Mouse (Mus musculus) heart, embryonic 13.5 days (tissue): ENCODE measurements at regions not wholly inside any gene's neighbourhood (a gene's known extent, or its start where the extent isn't known, plus 50 kb on each side); places are given as distances from the start of the nearest gene placed in this dataset.

Experiments used
- ATAC-seq: fragments of 200-750 bp; cut with Nextera tagmentation; 2 replicates; pipeline ENCODE4 v1.8.0; 2017; ENCODE audit warnings: moderate TSS enrichment; ENCODE audit not compliant: insufficient number of reproducible peaks, low FRiP score, low TSS enrichment; ENCODE audit errors: extremely low read depth
- H3K27ac ChIP-seq: fragments of 300-500 bp; sonication (generic); replicated peaks from 2 replicates; pipeline ENCODE4 v1.5.1; 2015; ENCODE audit warnings: moderate library complexity, mild to moderate bottlenecking, inconsistent platforms
- H3K27me3 ChIP-seq: fragments of 300-500 bp; sonication (generic); replicated peaks from 2 replicates; pipeline ENCODE4 v1.6.1; 2015; ENCODE audit warnings: mild to moderate bottlenecking, inconsistent platforms
- H3K36me3 ChIP-seq: fragments of 300-500 bp; sonication (generic); 2 replicates; pipeline ENCODE4 v1.6.1; 2015; ENCODE audit warnings: mild to moderate bottlenecking, inconsistent platforms
- H3K4me1 ChIP-seq: fragments of 300-500 bp; sonication (generic); 2 replicates; pipeline ENCODE4 v1.6.1; 2015; ENCODE audit warnings: inconsistent platforms
- H3K4me2 ChIP-seq: fragments of 300-500 bp; sonication (generic); 2 replicates; pipeline ENCODE4 v1.6.1; 2015; ENCODE audit warnings: inconsistent platforms, mild to moderate bottlenecking, moderate library complexity
- H3K4me3 ChIP-seq: fragments of 300-500 bp; sonication (generic); 2 replicates; pipeline ENCODE4 v1.5.1; 2015; ENCODE audit warnings: moderate library complexity, mild to moderate bottlenecking, inconsistent platforms
- H3K9ac ChIP-seq: fragments of 300-500 bp; sonication (generic); 2 replicates; pipeline ENCODE4 v1.6.1; 2015; ENCODE audit warnings: inconsistent platforms, mild to moderate bottlenecking, moderate library complexity
- H3K9me3 ChIP-seq: fragments of 300-500 bp; sonication (generic); 2 replicates; pipeline ENCODE4 v1.6.1; 2016; ENCODE audit warnings: inconsistent platforms
- WGBS: fragments of 180-500 bp; shearing (Covaris S2); methylation state at CpG from one replicate; pipeline ENCODE4 v1.1.7; 2015; ENCODE audit warnings: mixed read lengths; 5-methylcytosine and 5-hydroxymethylcytosine counted together

- Histone ChIP-seq H3K27me3 (no peaks in the 10 kb centered on the region), H3K27ac (no peak overlapping the region), H3K4me3 (no peak overlapping the region), H3K4me1 (peaks cover 25% of the 10 kb centered on the region), H3K4me2 (no peak overlapping the region), H3K9me3 (no peaks in the 10 kb centered on the region), H3K9ac (no peak overlapping the region), H3K36me3 (no peaks in the 10 kb centered on the region)
- WGBS: 76% methylated on average over 9 of the region's 9 CpGs
- ATAC-seq: no peak
Observed at GRCm38 (mm10) chr15:62122265-62123023, 1199.6 kb upstream of the A1bg start.

DNA sequence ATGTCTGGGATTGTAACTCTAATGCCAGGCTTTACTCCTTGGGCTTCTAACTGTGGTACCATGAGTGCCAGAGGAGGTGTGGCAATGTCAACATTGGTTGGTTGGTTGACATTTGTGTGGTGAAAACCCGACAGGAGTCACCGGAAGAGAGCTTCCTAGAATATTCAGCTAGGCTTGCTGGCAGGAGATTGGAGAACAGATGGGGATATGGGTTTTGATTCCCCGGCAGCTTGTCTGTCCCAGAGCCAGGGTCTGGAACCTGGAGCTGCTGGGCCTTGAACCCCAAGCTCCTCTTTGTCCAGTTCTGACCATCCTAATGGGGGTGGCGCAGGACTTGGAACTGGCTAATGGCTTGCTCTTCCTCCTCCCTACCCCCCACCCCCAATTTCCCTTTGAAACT, 1198.9 kb upstream of the A1bg start:
- H3K9me3 ChIP-seq: no peaks in the 10 kb centered on the region
- peaks cover 25% of the 10 kb centered on the region for H3K4me1 ChIP-seq
- no peak overlapping the region for H3K4me2 ChIP-seq
- ATAC-seq: no peak
- no peak overlapping the region for H3K9ac ChIP-seq
- WGBS: 88% methylated on average over 4 of the region's 4 CpGs
- H3K4me3 ChIP-seq: no peak overlapping the region
- no peaks in the 10 kb centered on the region for H3K27me3 ChIP-seq
- H3K36me3 ChIP-seq: no peaks in the 10 kb centered on the region
- no peak overlapping the region for H3K27ac ChIP-seq

- no peaks in the 10 kb centered on the region for H3K27me3 ChIP-seq
- no peak overlapping the region for H3K4me2 ChIP-seq
- no peak overlapping the region for H3K4me3 ChIP-seq
- H3K27ac ChIP-seq: no peak overlapping the region
- H3K9ac ChIP-seq: no peak overlapping the region
- no peak for ATAC-seq
- 45% methylated on average over 4 of the region's 4 CpGs for WGBS
- H3K4me1 ChIP-seq: peaks cover 25% of the 10 kb centered on the region
- H3K36me3 ChIP-seq: no peaks in the 10 kb centered on the region
- H3K9me3 ChIP-seq: no peaks in the 10 kb centered on the region
Observed at GRCm38 (mm10) chr15:62120735-62121134, 1197.9 kb upstream of the A1bg start.

- H3K27me3 ChIP-seq: no peaks in the 10 kb centered on the region
- H3K27ac ChIP-seq: peak overlapping the region; percentile 32; the same call in 1 of the 2 replicates
- no peak overlapping the region for H3K4me2 ChIP-seq
- no peaks in the 10 kb centered on the region for H3K9me3 ChIP-seq
- H3K4me3 ChIP-seq: no peak overlapping the region
- 32% methylated on average over 10 of the region's 10 CpGs for WGBS
- H3K9ac ChIP-seq: no peak overlapping the region
- H3K4me1 ChIP-seq: peaks cover 36% of the 10 kb centered on the region
- ATAC-seq: peak; percentile 28; the same call in 1 of the 2 replicates
- H3K36me3 ChIP-seq: no peaks in the 10 kb centered on the region
Observed at GRCm38 (mm10) chr15:62118997-62119396, 1196.2 kb upstream of the A1bg start.

DNA sequence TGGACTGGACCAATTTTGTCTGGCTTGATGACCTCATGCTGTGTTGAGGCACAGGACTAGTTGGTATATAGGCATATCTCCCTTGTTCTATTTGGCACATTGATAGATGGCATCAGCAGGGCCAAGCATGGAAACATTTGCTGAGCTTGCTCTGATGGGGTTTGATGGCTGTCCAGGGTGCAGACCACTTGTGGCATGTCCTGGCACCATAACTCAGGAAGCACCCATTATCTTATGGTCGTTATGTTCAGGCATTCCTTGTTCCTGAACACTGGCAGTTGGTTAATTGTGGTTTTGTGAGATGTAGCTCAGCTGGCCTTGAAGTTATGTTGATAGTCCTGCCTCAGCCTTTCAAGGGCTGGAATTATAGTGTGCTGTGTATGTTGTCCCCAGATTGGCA, 1193.4 kb upstream of the A1bg start:
- Histone ChIP-seq H3K4me1 (peaks cover 38% of the 10 kb centered on the region), H3K27ac (no peak overlapping the region), H3K36me3 (no peaks in the 10 kb centered on the region), H3K9me3 (no peaks in the 10 kb centered on the region), H3K4me3 (no peak overlapping the region), H3K9ac (no peak overlapping the region), H3K4me2 (no peak overlapping the region), H3K27me3 (no peaks in the 10 kb centered on the region)
- ATAC-seq: no peak
- WGBS: 45% methylated on average over 1 of the region's 1 CpGs

DNA sequence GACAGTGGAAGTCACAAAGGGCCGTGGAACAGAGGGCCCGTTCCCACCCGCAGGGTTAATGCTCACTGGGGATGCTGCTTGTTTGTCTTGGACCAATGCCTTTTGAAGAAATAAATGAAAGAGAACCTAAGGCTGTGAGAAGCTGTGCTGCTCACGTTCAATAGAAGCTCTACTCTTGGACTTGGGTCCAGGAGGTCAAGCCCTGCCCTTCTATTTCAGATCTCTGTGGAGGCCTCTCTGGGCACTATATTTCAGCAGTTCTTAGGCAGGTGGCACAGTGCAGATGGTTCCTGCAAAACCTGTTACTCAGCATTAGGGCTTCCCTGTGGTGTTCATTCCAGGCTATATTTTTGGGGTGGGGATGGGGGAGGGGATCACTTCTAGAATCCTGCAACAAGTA, 1192.0 kb upstream of the A1bg start:
- no peak overlapping the region for H3K4me3 ChIP-seq
- no peak for ATAC-seq
- H3K27ac ChIP-seq: 0 out of 2 replicates have a peak overlapping the region, but pooled peaks have one; percentile 24

DNA sequence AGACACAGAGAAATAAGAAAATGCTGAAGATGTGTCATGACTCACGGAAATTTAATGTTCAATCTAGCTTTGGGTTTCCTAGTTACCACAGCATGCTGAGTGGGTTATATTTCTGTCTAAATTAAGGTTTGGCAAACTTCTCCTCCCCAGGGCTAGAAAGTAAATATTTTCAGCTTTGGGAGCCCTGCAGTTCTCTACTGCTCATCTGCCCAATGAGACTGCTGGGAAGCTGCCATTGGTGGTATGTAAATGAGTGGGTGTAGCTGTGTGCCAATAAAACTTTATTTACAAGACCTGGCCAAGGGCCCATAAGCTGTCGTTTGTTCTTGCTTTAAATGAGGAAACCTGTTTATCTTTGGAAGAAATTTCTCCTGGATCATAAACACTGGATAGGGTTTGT, 1189.3 kb upstream of the A1bg start:
- Histone ChIP-seq H3K4me1 (peaks cover 16% of the 10 kb centered on the region), H3K9me3 (no peaks in the 10 kb centered on the region), H3K27ac (no peak overlapping the region), H3K27me3 (no peaks in the 10 kb centered on the region), H3K36me3 (no peaks in the 10 kb centered on the region), H3K4me3 (no peak overlapping the region), H3K4me2 (no peak overlapping the region), H3K9ac (no peak overlapping the region)
- ATAC-seq: no peak
- WGBS: 69% methylated on average over 2 of the region's 2 CpGs

More for the DNA sequence above, 1192.0 kb upstream of the A1bg start:
- no peaks in the 10 kb centered on the region for H3K36me3 ChIP-seq
- H3K4me2 ChIP-seq: no peak overlapping the region
- H3K27me3 ChIP-seq: no peaks in the 10 kb centered on the region
- H3K9me3 ChIP-seq: no peaks in the 10 kb centered on the region
- H3K4me1 ChIP-seq: peaks cover 31% of the 10 kb centered on the region
- H3K9ac ChIP-seq: no peak overlapping the region
- 46% methylated on average over 4 of the region's 4 CpGs for WGBS

- no peak overlapping the region for H3K4me3 ChIP-seq
- WGBS: 69% methylated on average over 3 of the region's 3 CpGs
- no peak overlapping the region for H3K9ac ChIP-seq
- no peaks in the 10 kb centered on the region for H3K27me3 ChIP-seq
- no peak overlapping the region for H3K4me2 ChIP-seq
- H3K4me1 ChIP-seq: peaks cover 31% of the 10 kb centered on the region
- H3K36me3 ChIP-seq: no peaks in the 10 kb centered on the region
- peaks cover under 1% of the 10 kb centered on the region; the same call in 1 of the 2 replicates for H3K9me3 ChIP-seq
- ATAC-seq: no peak
- H3K27ac ChIP-seq: no peak overlapping the region
Observed at GRCm38 (mm10) chr15:62107976-62108375, 1185.2 kb upstream of the A1bg start.

DNA sequence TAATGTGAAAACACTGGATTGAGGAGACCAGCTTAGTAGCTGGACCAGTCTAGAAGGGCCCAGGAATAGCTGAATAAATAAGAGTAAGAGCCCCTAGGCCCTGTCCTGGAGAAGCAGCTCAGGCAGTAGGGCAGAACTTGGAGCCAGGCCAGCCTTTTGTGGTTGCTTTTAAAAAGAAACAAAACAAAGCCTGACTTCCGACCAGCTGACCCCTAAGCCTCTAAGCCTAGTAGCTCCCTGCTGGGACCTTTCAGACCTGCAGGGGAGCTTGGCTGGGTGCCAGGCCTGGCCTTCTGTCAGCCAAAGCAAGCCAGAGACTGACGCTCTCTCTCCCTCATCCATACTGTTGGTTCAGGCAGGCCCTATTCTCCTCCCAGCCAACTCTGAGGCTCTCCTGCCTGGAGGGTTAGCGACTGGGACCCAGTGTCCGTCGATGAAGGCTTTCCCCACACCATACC, 1183.7 kb upstream of the A1bg start:
- Histone ChIP-seq H3K9ac (0 out of 2 replicates have a peak overlapping the region, but pooled peaks have one; percentile 19), H3K4me3 (no peak overlapping the region), H3K4me2 (0 out of 2 replicates have a peak overlapping the region, but pooled peaks have one; percentile 15), H3K36me3 (peaks cover 2% of the 10 kb centered on the region; the same call in 1 of the 2 replicates), H3K27me3 (no peaks in the 10 kb centered on the region), H3K27ac (peak overlapping the region; percentile 48), H3K4me1 (peaks cover 31% of the 10 kb centered on the region), H3K9me3 (peaks cover 9% of the 10 kb centered on the region)
- WGBS: 13% methylated on average over 5 of the region's 5 CpGs
- ATAC-seq: peak; percentile 58; the same call in 1 of the 2 replicates

- Histone ChIP-seq H3K27me3 (no peaks in the 10 kb centered on the region), H3K4me3 (no peak overlapping the region), H3K9ac (no peak overlapping the region), H3K36me3 (peaks cover 2% of the 10 kb centered on the region; the same call in 1 of the 2 replicates), H3K4me1 (peaks cover 31% of the 10 kb centered on the region), H3K27ac (no peak overlapping the region), H3K9me3 (peaks cover 9% of the 10 kb centered on the region), H3K4me2 (no peak overlapping the region)
- 60% methylated on average over 9 of the region's 9 CpGs for WGBS
- ATAC-seq: no peak
Observed at GRCm38 (mm10) chr15:62105483-62105882, 1182.7 kb upstream of the A1bg start.

- no peak for ATAC-seq
- Histone ChIP-seq H3K4me1 (peaks cover 35% of the 10 kb centered on the region), H3K4me2 (no peak overlapping the region), H3K4me3 (no peak overlapping the region), H3K36me3 (peaks cover 2% of the 10 kb centered on the region; the same call in 1 of the 2 replicates), H3K9me3 (peaks cover 9% of the 10 kb centered on the region), H3K27me3 (no peaks in the 10 kb centered on the region), H3K9ac (peak overlapping the region; percentile 37; the same call in 1 of the 2 replicates), H3K27ac (no peak overlapping the region)
- WGBS: 26% methylated on average over 7 of the region's 7 CpGs
Observed at GRCm38 (mm10) chr15:62104653-62105052, 1181.8 kb upstream of the A1bg start.

DNA sequence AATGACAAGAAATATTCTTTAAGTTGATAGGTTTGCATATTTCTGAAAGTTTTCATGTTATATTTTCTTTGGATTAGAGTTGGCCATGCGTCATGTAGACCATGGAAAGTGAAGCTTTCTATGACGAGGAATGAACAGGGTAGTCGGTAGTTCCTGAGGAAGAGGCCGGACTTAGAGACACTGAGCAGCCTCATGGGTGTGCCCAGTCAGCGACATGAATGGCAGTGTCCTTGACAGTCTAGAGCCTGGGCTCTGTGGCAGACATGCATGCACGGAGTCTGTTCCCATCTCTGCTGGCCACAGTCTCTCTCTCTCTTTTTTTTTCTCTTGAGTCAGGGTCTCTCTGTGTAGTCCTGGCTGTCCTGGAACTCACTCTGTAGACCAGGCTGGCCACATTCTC, 1176.9 kb upstream of the A1bg start:
- peaks cover 9% of the 10 kb centered on the region for H3K9me3 ChIP-seq
- peaks cover 24% of the 10 kb centered on the region for H3K4me1 ChIP-seq
- H3K4me3 ChIP-seq: no peak overlapping the region
- peak overlapping the region; percentile 53 for H3K4me2 ChIP-seq
- no peak for ATAC-seq
- no peak overlapping the region for H3K9ac ChIP-seq
- no peaks in the 10 kb centered on the region for H3K27me3 ChIP-seq
- H3K27ac ChIP-seq: no peak overlapping the region
- 53% methylated on average over 6 of the region's 6 CpGs for WGBS
- peaks cover 2% of the 10 kb centered on the region; the same call in 1 of the 2 replicates for H3K36me3 ChIP-seq
